Mouse (Mus musculus) bone marrow macrophage, adult 2 months (primary cell): ENCODE data around the gene Lrig3.

ENCODE experiments used
- CTCF ChIP-seq: IDR thresholded peaks from 2 replicates; pipeline ENCODE4 v1.5.1; 2012; ENCODE audit warnings: low read depth, mild to moderate bottlenecking, low read length, moderate library complexity
- POLR2A ChIP-seq: IDR thresholded peaks from 2 replicates; pipeline ENCODE4 v1.6.1; 2012; ENCODE audit warnings: mild to moderate bottlenecking, low read depth, low read length, borderline replicate concordance

DNA sequence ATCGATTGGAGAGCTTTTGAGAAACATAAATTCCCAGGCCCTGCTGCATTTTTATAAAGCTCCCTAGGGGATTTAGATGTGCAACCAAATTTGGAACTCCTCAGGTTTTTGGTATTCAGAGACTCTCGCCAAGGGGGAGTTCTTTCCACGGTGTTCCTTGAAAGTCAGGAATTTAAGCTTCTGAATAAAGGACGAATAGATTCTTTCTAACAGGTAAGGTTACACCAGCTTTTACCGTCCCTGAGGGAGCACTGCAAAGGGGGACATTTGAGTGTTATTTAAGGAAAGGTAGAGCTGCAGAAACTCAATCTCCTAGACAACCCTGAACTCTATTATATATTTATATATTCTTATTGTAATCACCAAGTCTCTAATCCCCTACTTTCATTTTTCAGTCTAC lies 22.9 kb upstream of the Lrig3 start:
- no peak for TF ChIP-seq POLR2A
- no peak for TF ChIP-seq CTCF
